Mouse (Mus musculus) kidney, postnatal 36 days (tissue): Measurements from ENCODE around the gene Cyp2c68.
A peak's percentile ranks its signal among the peaks of the same experiment; 100 is the strongest.
"Not testable (repeated sequence)": the region's sequence is repeated elsewhere in the genome, so short reads cannot be mapped to it uniquely, and the experiment has no call there.

ENCODE experiments used
- DNase-seq, 2 experiments: peaks; one replicate each; pipeline ENCODE4 v3.0.0; 2021 to 2022; ENCODE audit warnings: mixed read lengths in 2 of 2

The Cyp2c68 gene

DNA sequence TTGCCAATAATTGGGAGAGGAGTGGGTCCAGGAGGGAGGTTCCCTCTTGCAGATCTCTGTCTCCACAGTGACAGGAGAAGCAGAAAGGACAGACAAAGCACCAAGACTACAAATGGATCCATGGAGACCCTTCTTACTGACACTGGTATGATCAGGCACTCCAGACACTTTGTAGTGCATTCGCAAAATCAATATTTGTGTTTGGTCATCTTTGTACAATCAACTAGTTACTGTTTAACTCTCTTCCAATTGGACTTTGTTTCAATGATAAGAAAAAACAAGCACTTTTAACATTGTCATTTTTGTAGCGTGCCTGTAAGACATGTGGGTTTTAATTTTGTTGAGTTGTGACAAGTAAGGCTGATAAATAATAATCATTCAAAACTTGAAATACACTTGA lies at the start of gene Cyp2c68:
Gene Cyp2c68, minus strand, starts transcription at position 135 of the 400 bp plus-strand sequence.
- no peak for DNase-seq

DNA sequence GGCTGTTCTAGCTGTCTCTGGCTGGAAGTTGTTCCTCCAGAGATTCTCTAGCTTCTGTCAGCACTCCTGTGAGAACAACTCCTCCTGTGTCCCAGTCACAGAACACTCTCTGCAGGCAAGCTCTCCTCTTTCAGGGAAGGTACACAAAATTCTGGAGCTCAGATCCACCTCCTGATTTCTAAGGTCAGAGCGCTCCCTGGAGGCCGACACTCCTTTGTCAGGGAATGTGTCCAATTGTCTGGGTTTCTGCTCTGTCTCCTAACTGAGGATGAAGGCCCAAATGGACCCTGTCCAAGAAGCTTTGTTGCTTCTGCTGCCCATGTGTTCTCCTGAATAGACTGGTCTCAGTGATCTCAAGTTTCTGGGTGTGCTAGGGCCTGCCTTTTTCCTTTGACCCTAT lies 44.6 kb upstream of the Cyp2c68 start:
- peak; percentile 11 to 64 for DNase-seq

DNA sequence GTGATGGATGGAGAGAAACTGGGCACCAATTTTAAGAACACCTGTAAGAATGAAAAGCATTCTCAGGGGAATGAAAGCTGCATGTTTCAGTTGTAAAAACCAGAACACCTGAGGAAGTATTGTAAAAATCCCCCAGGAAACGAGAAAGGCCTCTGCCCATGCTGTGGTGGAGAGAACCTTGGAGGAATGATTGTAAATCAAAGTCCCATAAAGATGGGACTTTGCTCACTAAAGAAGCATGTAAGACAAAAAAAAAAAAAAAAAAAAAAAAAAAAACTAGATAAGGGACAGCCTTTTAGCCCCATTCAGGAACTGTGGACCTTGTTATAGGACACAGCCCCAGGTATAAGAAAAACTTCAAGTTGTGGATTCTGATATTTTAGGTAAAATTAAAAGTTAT lies 4.5 kb upstream of the Cyp2c68 start:
- DNase-seq: no peak

DNA sequence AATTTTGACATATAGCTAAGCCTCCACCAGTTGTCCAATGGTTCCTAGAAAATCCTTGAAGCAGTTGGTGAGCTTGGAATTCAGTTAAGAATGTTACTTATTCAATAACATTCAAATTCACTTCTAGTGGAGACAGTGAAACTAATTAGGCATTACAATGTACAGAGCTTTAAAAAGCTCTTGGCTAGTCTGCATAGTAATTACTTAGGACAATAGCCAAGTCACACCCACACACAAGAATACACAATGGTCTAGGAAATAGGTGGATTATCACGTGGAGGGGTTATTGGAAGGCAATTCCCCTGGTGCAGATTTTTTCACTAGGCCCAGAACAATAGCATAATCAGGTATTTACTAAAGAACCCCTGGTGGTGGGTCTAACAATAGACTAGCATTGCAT lies 3.5 kb upstream of the Cyp2c68 start:
- not testable (repeated sequence) for DNase-seq

DNA sequence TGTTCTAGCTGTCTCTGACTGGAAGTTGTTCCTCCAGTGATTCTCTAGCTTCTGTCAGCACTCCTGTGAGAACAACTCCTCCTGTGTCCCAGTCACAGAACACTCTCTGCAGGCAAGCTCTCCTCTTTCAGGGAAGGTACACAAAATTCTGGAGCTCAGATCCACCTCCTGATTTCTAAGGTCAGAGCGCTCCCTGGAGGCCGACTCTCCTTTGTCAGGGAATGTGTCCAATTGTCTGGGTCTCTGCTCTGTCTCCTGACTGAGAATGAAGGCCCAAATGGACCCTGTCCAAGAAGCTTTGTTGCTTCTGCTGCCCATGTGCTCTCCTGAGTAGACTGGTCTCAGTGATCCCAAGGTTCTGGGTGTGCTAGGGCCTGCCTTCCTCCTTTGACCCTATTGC lies 29.7 kb downstream of the Cyp2c68 start:
- peak in 1 of 2 experiments; percentile 60 for DNase-seq

DNA sequence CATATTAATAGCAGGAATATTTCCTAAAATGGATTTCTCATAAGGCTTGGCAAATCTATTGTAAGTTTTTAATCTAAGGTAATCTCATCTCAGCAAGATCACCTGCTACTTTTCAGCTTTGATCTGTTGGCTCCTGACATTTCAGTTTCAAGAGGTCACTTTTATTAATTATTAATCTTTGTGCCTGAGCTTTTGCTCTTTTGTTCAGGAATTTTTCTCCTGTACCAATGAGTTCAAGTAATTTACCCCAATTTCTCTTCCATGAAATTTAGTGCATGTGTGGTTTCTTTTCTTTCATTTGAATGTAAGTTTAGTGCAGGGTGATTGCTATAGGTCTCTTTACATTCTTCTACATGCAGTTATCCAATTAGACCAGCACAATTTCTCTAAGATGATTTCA lies 75.2 kb downstream of the Cyp2c68 start:
- peak in 1 of 2 experiments; percentile 12 for DNase-seq

DNA sequence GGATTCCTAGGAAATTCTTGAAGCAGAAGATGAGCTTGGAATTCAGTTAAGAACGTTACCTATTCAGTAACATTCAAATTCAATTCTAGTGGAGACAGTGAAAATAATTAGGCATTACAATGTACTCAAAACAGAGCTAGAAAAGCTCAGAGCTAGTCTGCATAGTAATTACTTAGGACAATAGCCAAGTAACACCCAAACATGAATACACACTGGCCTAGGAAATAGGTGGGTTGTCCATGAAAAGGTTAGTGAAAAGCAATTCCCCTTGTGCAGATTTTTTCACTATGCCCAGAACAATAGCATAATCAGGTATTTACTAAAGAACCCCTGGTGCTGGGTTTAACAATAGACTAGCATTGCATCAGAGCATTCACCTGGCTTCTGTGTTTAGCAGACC lies 88.5 kb downstream of the Cyp2c68 start:
- no peak for DNase-seq

DNA sequence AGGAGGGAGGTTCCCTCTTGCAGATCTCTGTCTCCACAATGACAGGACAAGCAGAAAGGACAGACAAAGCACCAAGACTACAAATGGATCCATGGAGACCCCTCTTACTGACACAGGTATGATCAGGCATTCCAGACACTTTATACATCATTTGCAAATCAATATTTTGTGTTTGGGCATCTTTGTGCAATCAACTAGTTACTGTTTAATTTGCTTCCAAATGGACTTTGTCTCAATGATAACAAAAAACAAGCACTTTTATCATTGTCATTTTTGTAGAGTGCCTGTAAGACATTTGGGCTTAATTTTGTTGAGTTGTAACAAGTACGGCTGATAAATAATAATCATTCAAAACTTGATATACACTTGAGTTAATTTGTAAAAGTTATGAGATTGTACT lies 91.9 kb downstream of the Cyp2c68 start, which contains the start of gene Cyp2c67:
Gene Cyp2c67, minus strand, starts transcription at position 114 of the 400 bp plus-strand sequence.
- no peak for DNase-seq

DNA sequence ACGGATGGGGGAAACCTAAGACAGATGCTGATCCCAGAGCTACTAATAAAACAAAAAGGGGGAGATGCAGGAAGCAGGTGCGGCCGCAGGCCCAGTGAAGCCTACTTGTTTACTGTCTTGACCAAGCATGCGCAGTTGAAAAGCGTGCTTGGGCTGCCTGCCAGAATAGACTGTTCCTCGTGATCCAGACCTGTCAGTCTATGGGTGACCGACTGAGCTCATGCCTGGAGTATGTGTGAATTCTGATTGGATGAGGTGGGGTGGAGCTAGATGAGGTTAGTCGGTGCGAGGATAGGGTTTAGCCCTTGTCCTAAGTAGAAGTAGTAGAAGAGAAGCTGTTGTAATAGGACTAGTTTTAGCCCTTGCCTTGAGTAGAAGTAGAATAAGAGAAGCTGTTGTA lies 93.3 kb downstream of the Cyp2c68 start:
- no peak for DNase-seq

DNA sequence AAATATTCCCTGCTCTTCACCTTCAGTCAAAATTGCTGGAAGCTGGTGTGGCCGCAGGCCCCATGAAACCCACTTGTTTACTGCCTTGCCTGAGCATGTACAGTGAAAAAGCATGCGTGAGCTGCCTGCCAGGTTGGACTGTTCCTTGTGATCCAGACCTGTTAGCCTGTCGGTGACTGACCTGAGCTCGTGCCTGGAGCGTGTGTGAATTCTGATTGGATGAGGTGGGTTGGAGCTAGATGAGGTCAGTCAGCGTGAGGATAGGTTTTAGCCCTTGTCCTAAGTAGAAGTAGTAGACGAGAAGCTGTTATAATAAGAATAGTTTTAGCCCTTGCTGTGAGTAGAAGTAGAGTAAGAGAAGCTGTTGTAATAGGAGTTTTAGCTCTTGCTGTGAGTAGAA lies 96.3 kb downstream of the Cyp2c68 start:
- DNase-seq: not testable (repeated sequence)
